Mouse (Mus musculus): ENCODE results near the gene Abtb1.

DNA sequence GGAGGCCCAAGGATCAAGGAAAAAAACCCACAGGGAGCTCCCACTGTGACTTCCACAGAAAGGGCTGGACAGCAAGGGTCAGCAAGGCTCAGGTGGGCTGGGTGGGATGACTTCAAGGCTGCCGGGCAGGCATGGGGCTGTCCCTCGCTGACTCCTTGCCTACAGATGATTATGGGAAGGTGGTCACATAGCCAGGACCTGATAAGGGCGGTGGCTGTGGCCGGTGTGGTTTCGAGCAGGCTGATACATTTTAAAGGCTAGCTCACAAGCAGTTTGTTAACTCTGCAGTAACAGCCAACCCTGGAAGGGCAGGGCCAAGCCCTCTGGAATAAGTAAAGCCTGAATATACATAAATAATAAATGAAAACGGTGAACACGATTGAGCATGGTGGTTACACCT lies 38.7 kb downstream of the Abtb1 start:
- TF ChIP-seq POLR2A (IDR thresholded peaks at IDR 0.05; ENCODE audit: borderline replicate concordance, extremely low read depth, low read depth, low read length) = no peak
- TF ChIP-seq CTCF (IDR thresholded peaks at IDR 0.05; ENCODE audit: insufficient read depth, low read length) = no peak

All from lung, adult 2 months (tissue).